Mouse (Mus musculus) bone marrow macrophage, adult 2 months (primary cell): Measurements from ENCODE around the gene Jam3. TPM values are rescaled to one million over a fixed set of nuclear protein-coding genes. Genes with fewer than 3 reads are reported as not detected.

Experiments
- H3K27ac ChIP-seq: 2 replicates; pipeline ENCODE4 v1.5.1; 2012; ENCODE audit warnings: low read depth, low read length; ENCODE audit not compliant: insufficient read depth
- H3K4me1 ChIP-seq: 2 replicates; pipeline ENCODE4 v1.6.1; 2012; ENCODE audit warnings: low read length; ENCODE audit not compliant: control insufficient read depth, insufficient read depth
- H3K4me3 ChIP-seq: 2 replicates; pipeline ENCODE4 v1.5.1; 2012; ENCODE audit warnings: mild to moderate bottlenecking, low read length, moderate library complexity; ENCODE audit not compliant: insufficient read depth
- CTCF ChIP-seq: IDR thresholded peaks from 2 replicates; pipeline ENCODE4 v1.5.1; 2012; ENCODE audit warnings: low read depth, mild to moderate bottlenecking, low read length, moderate library complexity
- POLR2A ChIP-seq: IDR thresholded peaks from 2 replicates; pipeline ENCODE4 v1.6.1; 2012; ENCODE audit warnings: mild to moderate bottlenecking, low read depth, low read length, borderline replicate concordance
- polyA plus RNA-seq: library from polyadenylated mRNA; stranded (reverse); fragments of >200 nt; gene quantifications from 2 replicates; pipeline ENCODE4 v1.2.4, GENCODE M21; 2012; ENCODE audit not compliant: missing spikeins, insufficient read depth, insufficient read length

Jam3 gene
- polyA plus RNA-seq, 1 experiment, result not detected

GRCm38 (mm10) chr9:27123947-27124346 is 31.3 kb downstream of the Jam3 start:
- Histone ChIP-seq H3K4me1 (0 out of 2 replicates have a peak, but pooled peaks cover 2% of the 10 kb centered on the region), H3K27ac (no peak overlapping the region), H3K4me3 (no peak overlapping the region)
- TF ChIP-seq CTCF (no peak), POLR2A (no peak)

GRCm38 (mm10) chr9:27122963-27123362 is 32.3 kb downstream of the Jam3 start:
- H3K27ac ChIP-seq, result no peak overlapping the region
- H3K4me1 ChIP-seq, result 0 out of 2 replicates have a peak, but pooled peaks cover 2% of the 10 kb centered on the region
- no peak for TF ChIP-seq POLR2A
- no peak for TF ChIP-seq CTCF
- H3K4me3 ChIP-seq, result no peak overlapping the region

GRCm38 (mm10) chr9:27122076-27122475 is 33.1 kb downstream of the Jam3 start:
- Histone ChIP-seq H3K4me1 (0 out of 2 replicates have a peak, but pooled peaks cover 2% of the 10 kb centered on the region), H3K27ac (no peak overlapping the region), H3K4me3 (no peak overlapping the region)
- TF ChIP-seq POLR2A, result no peak
- TF ChIP-seq CTCF, result no peak

- no peak overlapping the region for H3K4me3 ChIP-seq
- TF ChIP-seq POLR2A, result no peak
- TF ChIP-seq CTCF, result no peak
- 0 out of 2 replicates have a peak, but pooled peaks cover 2% of the 10 kb centered on the region for H3K4me1 ChIP-seq
- no peak overlapping the region for H3K27ac ChIP-seq
Measured at GRCm38 (mm10) chr9:27121254-27121653, 34.0 kb downstream of the Jam3 start.

- peaks cover 21% of the 10 kb centered on the region for H3K4me1 ChIP-seq
- H3K4me3 ChIP-seq, result no peak overlapping the region
- TF ChIP-seq POLR2A (no peak), CTCF (no peak)
- no peak overlapping the region for H3K27ac ChIP-seq
Measured at GRCm38 (mm10) chr9:27111756-27112155, 43.5 kb downstream of the Jam3 start.

- Histone ChIP-seq H3K27ac (no peak overlapping the region), H3K4me1 (peaks cover 21% of the 10 kb centered on the region), H3K4me3 (no peak overlapping the region)
- TF ChIP-seq CTCF, result no peak
- no peak for TF ChIP-seq POLR2A
Measured at GRCm38 (mm10) chr9:27110681-27111080, 44.5 kb downstream of the Jam3 start.

- no peak overlapping the region for H3K4me3 ChIP-seq
- peaks cover 21% of the 10 kb centered on the region for H3K4me1 ChIP-seq
- TF ChIP-seq CTCF, result no peak
- TF ChIP-seq POLR2A, result no peak
- H3K27ac ChIP-seq, result peak overlapping the region; percentile 1; the same call in 1 of the 2 replicates
Measured at GRCm38 (mm10) chr9:27109533-27110514, 45.4 kb downstream of the Jam3 start.

GRCm38 (mm10) chr9:27108451-27108850 is 46.8 kb downstream of the Jam3 start:
- Histone ChIP-seq H3K27ac (no peak overlapping the region), H3K4me3 (no peak overlapping the region), H3K4me1 (peaks cover 21% of the 10 kb centered on the region)
- no peak for TF ChIP-seq POLR2A
- TF ChIP-seq CTCF, result no peak

- TF ChIP-seq CTCF (peak; percentile 60), POLR2A (no peak)
- H3K4me3 ChIP-seq, result no peak overlapping the region
- no peak overlapping the region for H3K27ac ChIP-seq
- H3K4me1 ChIP-seq, result peaks cover 15% of the 10 kb centered on the region
Measured at GRCm38 (mm10) chr9:27106081-27106480, 49.1 kb downstream of the Jam3 start.

GRCm38 (mm10) chr9:27101466-27101865 is 53.8 kb downstream of the Jam3 start:
- Histone ChIP-seq H3K27ac (no peak overlapping the region), H3K4me3 (no peak overlapping the region), H3K4me1 (peaks cover 32% of the 10 kb centered on the region)
- no peak for TF ChIP-seq CTCF
- no peak for TF ChIP-seq POLR2A

- Histone ChIP-seq H3K4me3 (no peak overlapping the region), H3K27ac (no peak overlapping the region), H3K4me1 (peaks cover 35% of the 10 kb centered on the region)
- TF ChIP-seq POLR2A (no peak), CTCF (no peak)
Measured at GRCm38 (mm10) chr9:27099474-27099873, 55.7 kb downstream of the Jam3 start.
